Mouse (Mus musculus): Measurements from ENCODE around the gene Fam71e1.

The Fam71e1 gene

DNA sequence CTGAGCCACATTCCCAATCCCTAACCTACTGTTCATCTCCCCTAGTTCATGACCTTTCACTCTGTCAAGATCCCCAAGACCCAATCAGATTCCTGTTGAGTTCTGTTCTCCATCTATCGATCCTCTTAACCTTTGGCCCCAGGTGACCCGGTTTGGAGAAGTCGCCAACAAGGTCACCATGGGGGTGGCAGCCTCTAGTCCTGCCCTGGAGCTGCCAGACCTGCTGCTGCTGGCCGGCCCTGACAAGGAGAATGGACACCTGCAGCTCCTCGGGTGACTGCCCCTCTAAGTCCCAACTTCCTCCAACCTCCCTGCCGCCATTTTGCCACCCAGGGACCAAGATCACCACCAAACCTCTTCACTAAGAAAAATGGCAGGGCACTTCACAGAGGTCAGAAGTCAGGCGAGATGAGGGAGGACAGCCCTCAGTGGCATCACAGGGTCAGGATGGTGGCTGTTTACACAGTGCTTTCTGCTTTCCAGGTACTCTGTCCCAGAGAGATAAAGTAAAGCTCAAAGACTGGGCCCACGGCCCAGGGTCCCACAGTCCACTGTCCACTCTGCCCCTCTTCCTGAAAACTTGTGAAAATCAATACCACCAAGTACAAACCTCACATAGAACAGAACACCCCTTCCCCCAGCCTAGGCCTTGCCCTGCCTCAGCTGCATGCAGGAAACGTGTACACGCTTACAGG is 1.1 kb downstream of the Fam71e1 start:
- no peak for DNase-seq (ENCODE audit: extremely low read depth, low read depth, low spot score)

DNA sequence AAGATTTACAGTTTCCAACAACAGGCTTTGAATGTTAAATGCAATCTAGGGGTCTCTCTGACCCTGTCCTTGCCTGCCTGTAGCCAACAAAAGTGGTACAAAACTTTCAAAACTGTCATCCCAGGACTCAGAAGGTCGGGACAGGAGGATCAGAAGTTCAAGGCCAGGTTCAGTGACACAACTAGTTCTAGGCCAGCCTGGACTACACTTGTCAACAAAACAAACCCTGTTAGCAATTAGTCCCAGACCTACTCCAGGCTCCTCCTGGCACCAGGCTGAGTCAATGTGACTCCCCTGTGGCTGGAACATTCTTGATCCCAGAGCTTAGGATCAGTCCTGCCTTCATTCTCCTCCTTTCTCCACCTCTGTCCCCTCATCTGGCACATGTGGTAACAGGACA is 2.5 kb downstream of the Fam71e1 start:
- no peak for DNase-seq (ENCODE audit: extremely low read depth, low read depth, low spot score)

DNA sequence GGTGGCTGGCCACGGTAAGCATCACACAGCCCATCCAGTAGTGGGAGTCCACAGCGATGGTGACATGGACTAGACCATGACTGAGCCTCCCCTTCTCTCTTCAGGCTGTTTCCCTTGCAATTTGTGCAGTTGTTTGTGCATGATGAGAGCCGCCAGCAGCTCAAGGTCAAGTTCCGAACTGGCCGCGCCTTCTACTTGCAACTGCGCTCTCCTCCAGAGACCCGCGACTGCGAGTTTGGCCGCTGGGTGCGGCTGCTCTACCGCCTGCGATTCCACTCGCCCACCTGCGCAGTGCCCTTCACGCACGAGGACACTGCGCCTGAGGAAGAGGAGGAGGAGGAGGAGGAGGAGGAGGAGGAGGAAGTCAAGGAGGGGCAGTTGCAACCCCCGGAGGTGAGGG is 3.7 kb downstream of the Fam71e1 start:
- no peak for DNase-seq (ENCODE audit: extremely low read depth, low read depth, low spot score)

DNA sequence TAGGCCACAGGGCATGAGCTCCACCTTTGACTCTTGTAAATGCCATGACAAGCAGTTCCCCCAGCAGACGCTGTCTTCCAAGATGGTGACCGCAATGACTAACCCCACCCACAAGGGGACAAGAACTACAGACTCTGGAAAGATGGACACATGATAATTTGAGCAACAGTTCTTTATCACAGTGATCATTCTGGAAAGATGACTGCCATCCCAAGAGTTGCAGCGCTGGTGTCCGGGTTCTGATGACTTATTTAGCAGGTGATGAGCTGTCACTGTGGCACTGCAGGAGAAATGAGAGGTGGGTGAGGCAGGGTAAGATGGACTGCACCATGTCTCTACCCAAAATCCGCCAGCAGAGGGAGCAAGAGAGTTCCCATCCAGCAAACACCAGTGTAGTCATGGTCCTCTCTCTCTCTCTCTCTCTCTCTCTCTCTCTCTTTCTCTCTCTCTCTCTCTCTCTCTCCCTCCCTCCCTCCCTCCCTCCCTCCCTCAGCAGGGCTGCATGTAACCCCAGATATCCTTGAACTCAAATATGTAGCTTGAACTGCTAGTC is 5.3 kb downstream of the Fam71e1 start:
- no peak for DNase-seq (ENCODE audit: extremely low read depth, low read depth, low spot score)

DNA sequence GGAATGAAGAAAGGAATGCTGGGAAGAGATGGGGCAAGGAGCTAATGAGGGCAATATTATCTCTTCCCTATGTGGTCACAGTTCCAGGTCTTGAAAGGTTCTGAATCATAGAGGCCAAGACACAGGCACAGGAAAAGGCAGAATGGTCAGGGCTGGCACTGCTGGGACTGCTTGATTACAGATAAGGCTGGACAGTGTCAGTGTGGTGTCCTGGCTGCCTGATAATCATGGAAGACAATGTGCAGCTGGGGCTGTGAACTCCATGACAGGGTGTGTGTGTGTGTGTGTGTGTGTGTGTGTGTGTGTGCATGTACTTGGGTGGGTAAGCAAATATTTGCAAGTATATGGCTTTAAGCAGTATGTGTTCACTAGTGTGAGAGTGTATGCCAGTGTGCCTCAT is 11.1 kb downstream of the Fam71e1 start:
- no peak for DNase-seq (ENCODE audit: extremely low read depth, low read depth, low spot score)

DNA sequence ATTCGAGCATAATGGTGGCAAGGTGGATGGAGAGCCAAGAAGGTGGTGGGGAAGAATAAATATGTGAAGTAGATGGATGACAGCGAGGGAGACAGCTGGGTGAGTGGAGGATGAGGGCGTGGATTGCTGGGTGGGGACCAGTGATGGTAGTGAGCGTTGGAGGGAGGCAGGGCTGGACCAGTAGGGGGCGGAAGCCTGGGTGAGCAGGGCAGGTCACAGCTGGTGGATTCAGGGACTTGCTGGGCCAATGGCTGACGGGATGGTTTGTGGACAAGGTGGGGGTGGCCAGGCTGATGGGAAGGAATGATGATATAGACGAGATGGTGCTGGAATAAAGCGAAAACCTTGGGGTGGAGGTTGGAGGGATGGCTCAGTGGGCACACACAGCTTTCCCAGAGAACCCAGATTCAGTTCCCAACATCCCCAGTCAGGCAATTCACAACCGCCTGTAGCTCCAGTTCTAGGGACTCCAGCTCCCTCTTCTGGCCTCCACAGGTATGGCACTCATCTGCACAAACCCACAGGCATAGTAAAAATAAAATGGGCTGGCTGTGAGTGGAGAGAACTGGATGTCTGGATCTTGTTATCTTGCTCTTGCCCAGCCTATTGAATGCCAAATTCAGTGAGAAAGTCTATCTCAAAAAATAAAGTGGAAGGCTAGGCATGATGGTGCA is 23.0 kb downstream of the Fam71e1 start:
- no peak for DNase-seq (ENCODE audit: extremely low read depth, low read depth, low spot score)

DNA sequence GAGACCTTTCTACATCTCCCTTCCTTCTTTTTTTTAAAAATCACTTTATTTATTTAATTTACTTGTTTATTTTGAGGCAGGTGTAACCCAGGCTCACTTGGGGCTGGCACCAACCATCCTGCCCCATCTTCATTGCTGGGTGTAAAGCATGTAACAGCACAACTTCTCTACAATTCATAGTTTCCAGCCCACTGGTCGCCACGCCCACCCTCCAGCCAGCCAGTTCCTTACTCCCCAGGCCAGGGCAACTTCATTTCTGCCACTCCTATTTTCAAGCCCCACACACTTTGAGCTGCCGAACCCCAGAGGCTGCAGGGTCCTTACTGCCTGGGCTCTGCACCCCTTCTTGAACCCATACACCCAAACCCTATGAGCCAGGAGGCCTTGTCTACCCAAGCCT is 24.6 kb downstream of the Fam71e1 start:
- DNase-seq (ENCODE audit: extremely low read depth, low read depth, low spot score), result no peak

DNA sequence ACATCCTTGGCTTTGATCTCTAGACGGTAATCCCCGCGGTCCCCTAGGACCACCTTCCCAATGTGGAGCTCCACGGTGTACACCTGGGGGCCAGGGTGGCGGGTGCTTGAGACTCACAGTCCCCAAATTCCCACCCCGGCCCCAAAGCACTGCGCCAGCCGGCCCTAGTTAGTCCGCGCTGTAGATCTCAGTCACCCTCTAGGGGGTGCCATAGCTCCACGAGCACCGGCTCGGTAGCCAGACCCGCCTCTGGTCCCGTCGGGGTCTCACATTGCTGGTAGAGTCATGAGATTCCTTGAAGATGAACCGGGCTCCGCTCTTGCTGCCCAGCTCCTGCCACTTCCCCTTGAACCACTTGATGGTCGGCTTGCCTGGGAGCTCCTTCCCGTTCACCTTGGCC is 25.3 kb downstream of the Fam71e1 start:
- DNase-seq (ENCODE audit: extremely low read depth, low read depth, low spot score), result no peak

DNA sequence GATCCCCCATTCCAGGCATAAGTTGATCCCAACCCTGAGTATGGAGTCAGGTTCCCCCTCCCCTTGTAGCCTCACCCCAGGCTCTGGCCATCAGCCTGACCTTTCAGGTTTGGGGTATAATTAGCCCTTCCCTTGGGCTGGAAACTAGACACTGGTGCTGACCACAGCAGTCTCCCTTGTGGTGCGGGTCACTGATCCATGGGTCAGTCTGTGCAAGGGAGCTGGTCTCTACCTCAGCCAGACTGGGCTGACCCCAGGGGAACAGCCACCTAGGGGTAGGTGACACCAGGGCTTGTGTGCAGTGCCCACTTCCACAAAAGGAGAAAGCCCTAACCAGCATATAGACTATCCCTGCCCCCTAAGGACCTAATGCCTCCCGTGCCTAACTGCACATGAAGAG is 26.7 kb downstream of the Fam71e1 start:
- no peak for DNase-seq (ENCODE audit: extremely low read depth, low read depth, low spot score)

DNA sequence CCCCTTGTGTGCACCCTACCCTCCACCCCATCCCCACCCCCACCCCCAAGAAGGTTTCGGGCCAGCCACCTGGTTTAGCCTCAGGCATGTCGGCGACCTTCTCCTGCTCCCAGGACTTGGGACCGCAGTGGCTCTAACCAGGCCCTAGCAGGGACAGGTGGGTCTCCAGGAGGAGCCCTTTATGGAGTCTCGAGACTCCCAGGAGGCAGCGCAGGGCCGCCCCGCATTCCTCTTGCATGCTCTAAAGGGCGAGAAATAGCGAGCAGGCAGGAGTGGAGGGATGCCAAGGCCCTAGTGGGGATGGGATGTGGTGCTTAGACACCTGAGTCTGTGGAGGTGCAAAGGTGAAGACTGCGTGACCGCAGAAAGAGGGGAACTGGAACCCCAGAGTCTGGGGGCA is 28.1 kb downstream of the Fam71e1 start, which contains the start of gene Mybpc2:
Gene Mybpc2, minus strand, starts transcription at position 155 of the 400 bp plus-strand sequence.
- DNase-seq (ENCODE audit: extremely low read depth, low read depth, low spot score), result no peak

DNA sequence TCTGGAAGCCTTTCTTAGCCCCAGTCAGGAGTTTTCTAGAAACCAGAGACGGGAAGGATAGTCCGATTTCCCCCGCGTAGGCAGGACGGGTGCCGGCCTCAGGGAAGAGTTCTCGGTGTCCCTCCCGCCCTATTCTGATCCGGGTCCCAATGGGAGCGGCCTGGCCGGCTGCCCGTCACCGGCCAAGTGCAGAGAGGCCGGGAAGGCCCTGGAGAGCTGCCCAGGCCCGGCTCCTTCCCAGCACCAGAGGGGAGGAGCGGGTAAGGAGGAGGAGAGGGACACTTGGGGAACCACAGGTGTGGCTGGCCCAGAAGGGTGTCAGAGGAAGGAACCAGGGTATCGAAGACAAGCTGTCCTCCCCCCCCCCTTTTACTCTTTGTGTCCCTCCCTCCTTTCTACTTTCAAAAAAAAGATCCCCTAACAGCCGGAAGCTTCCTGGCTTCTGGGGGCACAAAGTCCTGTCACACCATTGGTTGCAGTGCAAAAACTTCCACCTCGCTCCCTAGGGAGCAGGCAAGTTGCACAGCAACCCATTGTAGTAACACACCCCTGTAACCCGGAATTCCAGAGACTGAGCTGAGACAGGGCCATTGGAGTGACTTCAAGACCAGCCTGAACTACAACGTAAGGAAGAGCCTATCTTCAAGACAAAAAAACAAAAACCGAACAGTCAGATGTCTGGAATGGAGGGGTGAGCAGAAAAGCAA is 28.9 kb downstream of the Fam71e1 start:
- DNase-seq (ENCODE audit: extremely low read depth, low read depth, low spot score), result peak; percentile 33

DNA sequence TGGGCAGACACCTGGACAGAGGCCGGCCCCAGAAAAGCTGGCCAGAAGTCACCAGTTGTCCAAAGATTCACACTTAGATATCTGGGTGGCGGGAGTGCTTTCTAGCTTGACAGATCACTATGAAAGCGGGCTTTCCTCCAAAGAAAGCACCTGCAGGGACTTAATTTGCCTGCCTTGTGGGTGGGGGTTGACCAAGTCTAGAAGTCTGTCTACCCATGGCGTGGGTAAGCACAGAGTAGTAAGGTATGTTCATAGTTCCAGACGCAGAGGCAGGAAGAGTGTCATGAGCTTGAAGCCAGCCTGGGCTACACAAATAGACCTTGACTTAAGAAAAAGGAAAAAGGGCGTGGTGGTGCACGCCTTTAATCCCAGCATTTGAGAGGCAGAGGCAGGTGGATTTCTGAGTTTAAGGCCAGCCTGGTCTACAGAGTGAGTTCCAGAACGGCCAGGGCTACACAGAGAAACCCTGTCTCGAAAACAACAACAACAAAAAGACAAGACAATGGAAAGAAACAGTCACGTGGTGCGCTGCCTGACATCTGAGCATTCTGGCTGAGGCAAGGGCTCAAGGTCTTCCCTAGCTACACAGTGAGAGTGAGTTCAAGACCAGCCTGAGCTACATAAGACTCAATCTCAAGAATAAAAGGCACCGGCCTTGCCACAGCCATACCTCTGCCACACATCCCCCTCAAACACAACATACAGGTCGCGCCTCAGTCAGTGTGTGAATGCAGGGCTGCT is 30.2 kb downstream of the Fam71e1 start:
- DNase-seq (ENCODE audit: extremely low read depth, low read depth, low spot score), result peak; percentile 18

DNA sequence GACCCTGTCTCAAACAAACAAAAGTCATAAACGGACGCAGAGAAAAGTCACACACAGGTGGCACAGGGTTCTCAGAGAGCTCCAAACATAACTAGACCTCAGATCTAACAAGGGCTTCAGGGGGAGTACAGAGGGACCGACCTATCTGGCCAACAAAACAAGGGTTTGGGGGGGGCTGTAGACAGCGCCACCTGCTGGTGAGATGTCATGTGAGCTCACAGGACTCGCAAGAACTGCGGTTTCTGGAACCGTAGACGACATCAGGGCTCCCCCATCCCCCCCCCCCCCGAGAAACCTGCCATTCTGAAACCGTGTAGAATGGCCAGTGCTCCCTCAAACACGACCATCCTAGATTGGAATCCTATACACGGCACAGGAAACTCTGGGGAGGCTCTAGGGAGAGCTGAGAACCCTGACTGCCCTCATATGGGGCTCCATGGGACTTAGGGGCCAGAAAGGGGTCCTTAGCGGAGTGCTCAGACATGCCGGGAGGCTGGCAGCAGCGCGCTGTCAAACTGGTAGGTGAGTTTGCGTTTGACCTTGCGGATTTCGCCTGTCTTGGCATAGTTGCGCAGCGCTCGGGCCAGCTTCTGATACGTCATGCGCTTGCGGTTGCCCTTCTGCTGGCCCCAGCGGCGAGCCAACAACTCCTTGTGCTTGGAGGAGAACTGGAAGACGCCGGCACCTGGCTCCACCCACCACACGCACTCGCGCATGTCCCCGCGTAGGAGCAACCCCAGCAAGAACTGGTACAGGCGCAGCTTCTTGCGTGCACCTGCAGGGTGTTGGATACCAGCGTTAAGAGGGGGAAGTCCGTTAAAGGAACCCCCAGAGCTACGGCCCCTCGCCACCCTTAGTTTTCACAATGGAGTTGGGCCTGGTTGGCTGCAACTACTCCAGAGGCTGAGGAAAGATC is 31.4 kb downstream of the Fam71e1 start:
- DNase-seq (ENCODE audit: extremely low read depth, low read depth, low spot score), result peak; percentile 21

DNA sequence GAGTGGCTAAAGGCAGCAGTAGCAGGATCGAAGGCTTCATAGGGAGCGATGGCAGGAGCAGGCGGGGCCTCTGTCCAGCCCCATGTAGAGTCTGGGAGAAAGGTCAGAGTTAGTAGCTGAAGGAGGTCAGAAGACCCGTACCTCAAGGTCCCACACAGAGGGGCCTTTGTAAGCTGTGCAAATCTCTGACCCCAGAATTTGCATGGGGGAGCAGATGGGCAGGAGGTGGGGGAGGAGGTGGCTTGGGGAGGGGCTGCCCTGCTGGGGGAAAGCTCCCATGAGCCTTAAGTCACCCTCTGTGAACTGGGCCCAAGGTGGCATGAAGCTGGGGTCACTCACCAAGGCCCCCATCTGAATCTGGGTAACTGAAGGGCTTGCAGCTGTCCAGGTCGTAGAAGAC is 33.1 kb downstream of the Fam71e1 start:
- DNase-seq (ENCODE audit: extremely low read depth, low read depth, low spot score), result no peak

DNA sequence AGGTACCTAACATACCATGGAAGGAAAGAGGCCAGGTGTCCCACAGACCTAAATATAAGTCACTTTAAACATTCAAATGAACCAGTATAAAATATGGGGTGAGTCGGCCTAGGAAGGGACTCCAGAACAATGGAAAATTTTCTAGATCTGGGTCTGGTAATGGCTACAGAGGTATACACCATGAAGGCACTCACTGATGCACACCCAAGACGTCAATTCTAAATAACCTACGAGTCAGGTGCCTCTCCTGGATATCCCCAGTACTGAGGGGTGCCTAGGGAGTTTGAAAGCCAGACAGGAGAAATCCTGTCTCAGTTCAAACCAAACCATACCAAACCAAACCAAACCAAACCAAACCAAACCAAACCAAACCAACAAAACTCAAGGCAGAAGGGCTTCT is 34.1 kb downstream of the Fam71e1 start:
- no peak for DNase-seq (ENCODE audit: extremely low read depth, low read depth, low spot score)

DNA sequence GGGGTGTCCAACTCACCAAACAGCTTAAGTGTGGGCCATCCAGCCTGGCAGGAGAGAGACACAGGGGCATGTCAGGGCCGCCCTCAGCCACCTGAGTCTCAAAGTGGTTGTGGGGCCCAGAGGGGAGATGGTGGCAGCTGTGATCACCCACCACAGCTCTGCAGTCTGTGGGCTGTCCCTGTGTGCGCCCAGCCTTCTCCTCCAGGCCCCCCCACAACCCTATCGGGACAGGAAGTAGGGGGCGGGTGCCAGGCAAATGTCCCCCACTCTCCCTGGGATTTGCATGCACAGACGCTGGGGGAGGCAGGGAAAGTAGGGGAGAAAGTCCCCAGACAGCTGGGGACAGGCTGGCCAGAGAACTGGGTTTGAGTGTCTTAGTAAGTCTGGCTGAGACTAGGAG is 34.8 kb downstream of the Fam71e1 start:
- no peak for DNase-seq (ENCODE audit: extremely low read depth, low read depth, low spot score)

DNA sequence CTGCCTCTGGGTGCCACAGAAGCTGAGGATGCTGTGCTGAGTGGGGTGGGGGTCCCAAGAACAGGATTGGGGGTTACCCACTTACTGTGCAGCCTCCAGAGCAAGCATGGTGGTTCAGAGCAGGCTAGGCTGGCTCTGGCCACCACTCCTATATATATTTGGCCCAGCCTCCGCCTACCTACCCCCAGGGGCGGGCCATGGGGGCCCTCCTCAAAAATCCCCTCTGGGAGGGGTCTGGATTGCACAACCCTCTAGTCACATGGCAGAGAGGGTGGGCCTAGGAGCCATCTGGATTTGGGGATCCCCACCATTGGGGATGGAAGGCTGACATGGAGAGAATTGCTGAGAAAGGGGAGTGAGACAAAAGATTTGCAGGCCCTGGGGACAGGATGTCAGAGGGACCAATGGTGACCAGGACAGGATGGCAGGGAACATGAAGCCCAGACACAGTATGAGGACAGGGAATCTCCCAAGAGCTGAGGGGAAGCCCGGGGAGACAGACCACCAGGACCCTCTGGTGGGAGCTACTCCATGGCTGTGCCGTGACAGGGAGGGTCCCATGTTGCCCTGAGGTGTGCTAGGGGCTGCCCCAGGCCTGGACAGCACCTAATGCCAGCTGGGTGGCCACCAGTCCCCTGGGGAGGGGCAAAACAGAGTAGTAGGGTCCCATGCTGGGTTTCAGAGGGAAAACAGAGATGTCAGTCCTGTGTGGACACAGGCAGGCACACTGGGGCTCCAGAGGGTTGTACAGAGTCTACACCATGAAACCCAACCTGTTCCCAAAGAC is 35.8 kb downstream of the Fam71e1 start, which contains the start of gene Spib:
Gene Spib, minus strand, starts transcription at position 126 of the 787 bp plus-strand sequence.
- no peak for DNase-seq (ENCODE audit: extremely low read depth, low read depth, low spot score)

DNA sequence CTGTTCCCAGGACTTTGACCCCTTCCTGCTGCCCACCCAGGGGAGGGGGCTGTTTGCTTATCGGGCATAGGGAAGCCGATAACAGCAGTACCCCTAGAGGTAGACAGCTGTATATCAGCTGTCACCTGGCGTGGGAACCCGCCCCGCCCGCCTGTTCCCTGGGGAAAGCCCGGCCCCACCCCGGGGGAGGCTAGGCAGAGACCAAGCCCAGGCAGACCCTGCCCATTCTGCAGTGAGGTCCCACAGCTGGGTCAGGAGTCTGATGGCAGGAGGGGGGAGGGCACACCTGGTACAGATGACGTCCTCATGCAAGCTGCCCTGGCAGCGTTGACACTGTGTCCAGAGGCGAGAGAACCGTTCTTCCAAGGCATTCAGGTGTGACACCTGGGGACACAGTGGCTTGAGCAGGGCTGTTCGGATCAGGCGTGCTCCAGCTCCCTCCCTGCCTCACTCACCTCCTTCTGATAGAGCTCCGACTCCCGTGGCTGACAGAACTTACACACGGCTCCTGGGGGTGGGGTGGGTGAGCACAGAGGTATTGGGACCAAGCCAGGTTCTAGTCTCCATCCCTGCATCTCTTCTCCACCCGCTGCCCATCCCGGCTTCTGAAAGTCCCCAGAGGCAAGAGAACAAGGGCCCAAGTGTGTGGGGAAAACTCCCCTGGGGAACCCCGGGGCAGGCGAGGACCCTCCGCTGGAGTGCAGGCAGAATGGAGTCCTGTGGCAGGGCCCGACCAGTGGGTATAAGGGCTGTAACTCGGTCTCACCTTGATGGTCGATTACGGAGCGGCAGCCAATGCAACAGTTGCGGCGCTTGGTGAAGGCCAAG is 36.8 kb downstream of the Fam71e1 start:
- no peak for DNase-seq (ENCODE audit: extremely low read depth, low read depth, low spot score)

DNA sequence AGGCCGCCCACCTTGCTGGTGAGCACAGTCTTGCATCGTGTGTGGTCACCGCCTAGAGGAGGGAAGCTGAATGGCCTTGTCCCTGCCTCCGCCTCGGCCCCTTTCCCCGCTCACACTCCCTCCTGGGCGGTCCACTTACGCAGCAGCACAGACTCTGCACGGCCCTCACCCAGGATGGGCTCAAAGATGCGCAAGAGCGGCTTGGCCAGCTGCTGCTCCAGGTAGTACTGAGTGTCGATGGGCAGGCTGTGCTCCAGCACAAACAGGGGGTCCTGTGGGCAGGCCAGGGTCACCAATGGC is 37.3 kb downstream of the Fam71e1 start:
- no peak for DNase-seq (ENCODE audit: extremely low read depth, low read depth, low spot score)
